Mouse (Mus musculus) neural tube, embryonic 12.5 days (tissue): Measurements from ENCODE around the gene A3galt2. TPM values are rescaled to one million over a fixed set of nuclear protein-coding genes. Genes with fewer than 3 reads are reported as not detected.

Source experiments
- ATAC-seq: fragments of 200-750 bp; cut with Nextera tagmentation; 2 replicates; pipeline ENCODE4 v1.8.0; 2017; ENCODE audit warnings: low read depth, mild to moderate bottlenecking, moderate TSS enrichment, moderate library complexity; ENCODE audit not compliant: low FRiP score
- H3K27ac ChIP-seq: fragments of 300-500 bp; sonication (generic); 2 replicates; pipeline ENCODE4 v1.5.1; 2016
- H3K27me3 ChIP-seq: fragments of 300-500 bp; sonication (generic); replicated peaks from 2 replicates; pipeline ENCODE4 v1.6.1; 2016; ENCODE audit warnings: mild to moderate bottlenecking
- H3K36me3 ChIP-seq: fragments of 300-500 bp; sonication (generic); 2 replicates; pipeline ENCODE4 v1.6.1; 2016; ENCODE audit warnings: mild to moderate bottlenecking
- H3K4me1 ChIP-seq: fragments of 300-500 bp; sonication (generic); 2 replicates; pipeline ENCODE4 v1.6.1; 2016
- H3K4me2 ChIP-seq: fragments of 300-500 bp; sonication (generic); replicated peaks from 2 replicates; pipeline ENCODE4 v1.6.1; 2016; ENCODE audit warnings: mild to moderate bottlenecking
- H3K4me3 ChIP-seq: fragments of 300-500 bp; sonication (generic); 2 replicates; pipeline ENCODE4 v1.5.1; 2016
- H3K9ac ChIP-seq: fragments of 300-500 bp; sonication (generic); 2 replicates; pipeline ENCODE4 v1.6.1; 2016; ENCODE audit warnings: mild to moderate bottlenecking
- H3K9me3 ChIP-seq: fragments of 300-500 bp; sonication (generic); 2 replicates; pipeline ENCODE4 v1.6.1; 2016; ENCODE audit warnings: mild to moderate bottlenecking
- WGBS: fragments of 180-500 bp; shearing (Covaris S2); methylation state at CpG from one replicate; pipeline ENCODE4 v1.1.7; 2016; 5-methylcytosine and 5-hydroxymethylcytosine counted together
- polyA plus RNA-seq: library from polyadenylated mRNA; unstranded; fragments of >200 nt; fragmentation: Nextera tagmentation; extraction: Ambion mirVana; gene quantifications from 2 replicates; pipeline ENCODE4 v1.2.1, GENCODE M21; 2016

A3galt2 gene
- polyA plus RNA-seq: 0.46 and 0.54 TPM in 2 replicates

DNA sequence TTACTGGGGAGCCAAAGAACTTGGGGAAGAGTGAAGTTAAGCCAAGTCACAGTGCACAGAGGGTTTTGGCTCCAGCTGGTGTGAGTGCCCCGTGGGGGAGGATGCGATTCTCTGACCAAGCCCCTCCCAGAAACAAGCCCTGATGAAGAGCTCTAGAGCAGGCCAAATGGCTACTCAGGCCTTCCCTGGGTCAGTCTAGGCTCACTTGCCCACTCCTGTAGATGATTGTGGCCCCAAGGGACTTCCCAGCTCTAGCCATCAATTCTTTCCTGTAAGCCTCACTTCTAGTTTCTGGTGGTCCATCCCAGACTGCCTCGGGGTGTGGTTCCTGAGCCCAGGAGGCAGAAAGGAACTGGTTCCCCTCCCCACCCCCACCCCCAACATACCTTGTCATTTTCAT, at the start of gene A3galt2:
Gene A3galt2 (plus strand): TSS at position 301 of the 400 bp plus-strand sequence.
- no peaks in the 10 kb centered on the region for H3K4me1 ChIP-seq
- no peak for ATAC-seq
- H3K9me3 ChIP-seq: no peaks in the 10 kb centered on the region
- no peak within 1 kb of the TSS for H3K4me3 ChIP-seq
- no peaks in the 10 kb centered on the region for H3K27me3 ChIP-seq
- no peak within 1 kb of the TSS; the same call in 1 of the 2 replicates for H3K9ac ChIP-seq
- H3K4me2 ChIP-seq: no peak within 1 kb of the TSS
- H3K36me3 ChIP-seq: peaks cover 41% of the 10 kb centered on the region
- WGBS: 74% methylated on average over 3 of the region's 3 CpGs
- H3K27ac ChIP-seq: no peak within 1 kb of the TSS

DNA sequence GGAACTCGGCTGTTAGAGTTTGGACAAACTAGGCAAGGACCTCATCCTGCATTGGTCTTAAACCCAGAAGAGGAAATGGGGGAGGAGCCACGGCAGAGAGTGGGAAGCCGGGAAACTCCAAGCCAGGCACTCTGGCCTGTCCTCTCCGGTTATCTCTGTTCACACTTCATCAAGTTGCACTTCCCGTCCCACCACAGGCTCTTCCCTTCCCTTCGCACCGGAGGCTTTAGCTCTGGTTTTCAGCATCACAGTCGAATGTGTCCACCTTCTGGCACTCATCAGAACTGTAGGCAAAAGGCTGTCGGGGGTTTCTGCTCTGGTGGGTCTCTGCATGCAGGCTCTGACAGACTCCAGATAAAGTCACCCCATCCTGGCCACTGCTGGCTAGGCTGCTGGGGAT, 48.5 kb upstream of the A3galt2 start:
- 38% methylated on average over 9 of the region's 9 CpGs for WGBS
- H3K27ac ChIP-seq: no peak overlapping the region
- peaks cover 17% of the 10 kb centered on the region for H3K36me3 ChIP-seq
- H3K9me3 ChIP-seq: no peaks in the 10 kb centered on the region
- H3K27me3 ChIP-seq: no peaks in the 10 kb centered on the region
- no peak for ATAC-seq
- no peak overlapping the region for H3K4me2 ChIP-seq
- H3K4me1 ChIP-seq: peaks cover 9% of the 10 kb centered on the region
- no peak overlapping the region for H3K9ac ChIP-seq
- H3K4me3 ChIP-seq: no peak overlapping the region

DNA sequence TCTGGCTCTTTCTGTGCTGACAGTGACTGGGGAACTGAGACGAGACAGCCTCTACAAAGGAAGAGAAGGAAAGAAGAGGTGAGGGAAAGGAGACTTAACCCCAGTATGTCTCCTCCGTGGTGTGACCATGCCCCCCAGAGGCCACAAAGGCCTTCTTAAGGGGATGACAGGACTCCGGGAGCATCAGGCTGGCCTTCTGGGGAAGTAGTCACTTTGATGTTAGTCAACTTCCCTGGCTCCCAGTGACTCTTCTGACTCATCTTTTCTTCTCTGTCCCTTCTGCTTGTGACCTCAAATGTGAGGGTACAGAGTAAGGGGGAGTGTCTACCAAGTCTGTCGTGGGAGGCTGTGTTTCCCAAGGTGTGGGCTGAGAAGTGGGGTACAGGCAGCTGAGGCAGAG, 47.8 kb upstream of the A3galt2 start:
- no peak overlapping the region for H3K27ac ChIP-seq
- no peak overlapping the region for H3K4me3 ChIP-seq
- no peak for ATAC-seq
- no peak overlapping the region for H3K9ac ChIP-seq
- H3K4me1 ChIP-seq: peaks cover 16% of the 10 kb centered on the region
- peaks cover 17% of the 10 kb centered on the region for H3K36me3 ChIP-seq
- WGBS: 56% methylated on average over 4 of the region's 4 CpGs
- no peaks in the 10 kb centered on the region for H3K27me3 ChIP-seq
- no peaks in the 10 kb centered on the region for H3K9me3 ChIP-seq
- H3K4me2 ChIP-seq: no peak overlapping the region

DNA sequence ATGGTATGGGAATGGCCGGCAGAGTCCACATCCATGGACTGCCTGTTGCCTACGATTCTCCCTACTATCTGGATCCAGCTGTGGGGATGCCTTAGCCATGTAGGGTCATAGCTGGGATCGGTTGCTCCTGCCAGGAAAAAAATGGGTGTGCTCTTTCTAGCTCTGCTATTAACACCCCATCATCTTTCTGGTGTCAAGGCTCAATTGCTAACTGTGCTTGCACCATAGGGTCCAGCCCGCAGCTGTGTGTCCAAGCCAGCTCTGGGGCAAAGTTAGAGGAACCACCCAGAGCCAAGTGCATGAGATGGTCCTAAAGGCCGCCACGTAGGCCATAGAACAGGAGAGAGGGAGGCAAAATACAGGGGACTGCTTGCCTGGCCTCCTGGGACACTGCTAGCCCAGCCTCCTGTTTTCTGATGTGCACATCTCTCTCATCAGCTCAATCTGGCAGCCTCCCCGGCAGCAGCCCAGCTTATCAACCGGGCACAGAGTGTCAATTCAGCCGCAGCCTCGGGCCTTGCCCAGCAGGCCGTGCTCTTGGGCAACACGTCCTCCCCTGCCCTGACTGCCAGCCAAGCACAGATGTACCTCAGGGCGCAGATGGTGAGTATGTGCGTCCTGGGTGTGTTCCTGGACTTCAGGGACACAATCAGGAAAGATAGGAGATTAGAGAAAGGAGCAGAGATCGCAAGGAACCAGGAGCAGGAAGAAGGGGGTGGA, 45.9 kb upstream of the A3galt2 start:
- Histone ChIP-seq H3K27ac (no peak overlapping the region), H3K4me3 (no peak overlapping the region), H3K4me1 (peaks cover 24% of the 10 kb centered on the region), H3K9me3 (no peaks in the 10 kb centered on the region), H3K9ac (no peak overlapping the region), H3K4me2 (no peak overlapping the region), H3K27me3 (0 out of 2 replicates have a peak, but pooled peaks cover 2% of the 10 kb centered on the region), H3K36me3 (peaks cover 17% of the 10 kb centered on the region)
- no peak for ATAC-seq
- WGBS: 81% methylated on average over 15 of the region's 15 CpGs

DNA sequence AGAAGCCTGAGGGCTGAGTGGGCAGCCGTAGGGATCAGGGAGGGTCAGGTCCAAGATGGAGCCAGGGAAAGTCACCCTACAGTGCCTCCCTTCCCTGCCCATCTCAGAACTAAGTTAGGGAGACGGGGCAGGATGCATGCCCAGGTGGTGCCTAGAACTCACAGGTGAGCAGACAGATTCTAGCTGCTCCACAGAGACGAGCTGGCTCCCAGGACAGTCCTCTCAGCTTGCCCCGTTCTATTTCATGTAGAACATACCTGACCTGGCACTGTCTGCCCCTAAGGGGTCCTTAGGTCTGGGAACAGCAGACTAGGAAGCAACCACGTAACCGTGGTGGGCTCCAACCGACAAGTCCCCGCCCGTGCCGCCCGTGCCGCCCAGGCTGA, 45.4 kb upstream of the A3galt2 start:
- Histone ChIP-seq H3K4me3 (no peak overlapping the region), H3K36me3 (peaks cover 17% of the 10 kb centered on the region), H3K27me3 (0 out of 2 replicates have a peak, but pooled peaks cover 2% of the 10 kb centered on the region), H3K9ac (no peak overlapping the region), H3K4me2 (no peak overlapping the region), H3K4me1 (peaks cover 29% of the 10 kb centered on the region), H3K27ac (no peak overlapping the region), H3K9me3 (no peaks in the 10 kb centered on the region)
- no peak for ATAC-seq
- WGBS: 92% methylated on average over 12 of the region's 12 CpGs

DNA sequence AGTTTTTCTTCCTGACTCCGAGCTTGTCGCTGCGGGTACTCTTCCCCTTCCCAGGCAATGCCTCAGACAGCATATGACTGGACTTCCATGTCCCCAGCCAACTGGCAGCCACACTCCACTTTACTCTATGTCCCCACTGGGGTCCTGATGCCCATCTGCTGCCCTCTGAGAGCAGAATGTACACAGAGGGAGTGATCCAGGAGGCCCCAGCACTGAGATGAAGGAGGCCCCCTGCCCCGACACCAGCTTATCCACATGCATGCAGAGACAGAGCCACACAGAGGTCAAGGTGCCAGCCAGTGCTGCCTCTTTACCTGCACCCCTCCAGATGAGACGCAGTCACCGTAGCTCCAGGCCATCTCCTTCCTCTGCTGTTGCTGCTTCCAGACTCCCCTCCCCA, 44.9 kb upstream of the A3galt2 start:
- Histone ChIP-seq H3K4me3 (no peak overlapping the region), H3K27ac (no peak overlapping the region), H3K4me2 (no peak overlapping the region), H3K27me3 (0 out of 2 replicates have a peak, but pooled peaks cover 2% of the 10 kb centered on the region), H3K36me3 (peaks cover 17% of the 10 kb centered on the region), H3K9ac (no peak overlapping the region), H3K4me1 (peaks cover 35% of the 10 kb centered on the region), H3K9me3 (no peaks in the 10 kb centered on the region)
- 81% methylated on average over 6 of the region's 6 CpGs for WGBS
- ATAC-seq: no peak

DNA sequence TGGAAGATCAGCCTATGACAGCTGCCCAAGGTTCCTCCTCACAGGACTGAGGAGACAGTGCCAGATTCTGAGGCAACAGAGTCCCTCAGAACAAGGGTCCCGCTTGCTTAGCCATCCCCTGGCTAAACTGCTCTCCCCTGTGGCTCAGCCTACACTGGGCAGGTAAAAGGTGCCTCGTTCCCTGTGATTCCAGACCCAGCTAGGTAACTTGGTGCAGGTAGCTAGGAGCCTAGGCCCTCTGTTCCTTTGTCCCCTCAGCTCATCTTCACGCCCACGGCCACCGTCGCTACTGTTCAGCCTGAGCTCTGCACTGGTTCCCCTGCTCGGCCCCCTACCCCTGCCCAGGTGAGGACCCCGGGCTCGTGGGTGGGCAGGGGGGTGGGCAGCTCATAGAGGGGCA, 44.4 kb upstream of the A3galt2 start:
- no peak overlapping the region for H3K4me3 ChIP-seq
- H3K4me1 ChIP-seq: peaks cover 40% of the 10 kb centered on the region
- H3K9ac ChIP-seq: no peak overlapping the region
- no peak overlapping the region for H3K27ac ChIP-seq
- H3K9me3 ChIP-seq: no peaks in the 10 kb centered on the region
- 0 out of 2 replicates have a peak, but pooled peaks cover 2% of the 10 kb centered on the region for H3K27me3 ChIP-seq
- peaks cover 17% of the 10 kb centered on the region for H3K36me3 ChIP-seq
- H3K4me2 ChIP-seq: 0 out of 2 replicates have a peak overlapping the region, but pooled peaks have one; percentile 55
- 79% methylated on average over 9 of the region's 9 CpGs for WGBS
- ATAC-seq: no peak

DNA sequence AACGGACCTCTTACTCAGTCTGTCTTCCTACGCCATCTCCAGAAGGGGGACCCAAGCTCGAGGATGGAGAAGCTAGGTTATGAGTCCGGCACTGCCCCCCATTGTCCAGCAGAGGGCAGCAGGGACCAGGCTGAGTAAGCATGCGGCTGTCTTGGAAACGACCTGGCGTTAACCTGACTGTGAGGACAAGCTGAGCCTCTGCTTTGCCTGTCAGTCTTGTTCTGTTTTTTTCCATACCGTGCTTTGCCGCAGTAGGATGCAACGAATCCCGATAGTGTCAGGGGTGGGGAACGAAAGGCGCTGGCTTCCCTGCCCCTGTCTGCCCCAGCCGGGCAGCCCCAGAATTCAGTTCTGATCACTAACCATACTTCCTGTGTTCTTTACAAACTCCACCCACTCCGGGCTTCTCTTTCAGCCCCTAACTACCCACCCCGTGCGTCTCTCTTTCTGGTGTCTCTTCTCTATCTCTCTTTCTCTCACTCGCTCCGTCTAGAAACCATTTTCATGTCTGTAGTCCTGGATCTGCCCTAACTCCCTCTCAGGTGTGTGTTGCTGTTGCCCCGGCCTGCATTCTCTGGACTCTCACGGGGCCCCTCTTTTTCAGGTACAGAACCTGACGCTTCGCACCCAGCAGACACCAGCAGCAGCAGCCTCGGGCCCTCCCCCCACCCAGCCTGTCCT, 43.6 kb upstream of the A3galt2 start:
- Histone ChIP-seq H3K27me3 (0 out of 2 replicates have a peak, but pooled peaks cover 2% of the 10 kb centered on the region), H3K4me2 (peak overlapping the region; percentile 55), H3K36me3 (peaks cover 17% of the 10 kb centered on the region), H3K9ac (peak overlapping the region; percentile 35; the same call in 1 of the 2 replicates), H3K4me3 (no peak overlapping the region), H3K4me1 (peaks cover 48% of the 10 kb centered on the region), H3K27ac (no peak overlapping the region), H3K9me3 (no peaks in the 10 kb centered on the region)
- peak; percentile 26 for ATAC-seq
- WGBS: 9% methylated on average over 24 of the region's 24 CpGs

DNA sequence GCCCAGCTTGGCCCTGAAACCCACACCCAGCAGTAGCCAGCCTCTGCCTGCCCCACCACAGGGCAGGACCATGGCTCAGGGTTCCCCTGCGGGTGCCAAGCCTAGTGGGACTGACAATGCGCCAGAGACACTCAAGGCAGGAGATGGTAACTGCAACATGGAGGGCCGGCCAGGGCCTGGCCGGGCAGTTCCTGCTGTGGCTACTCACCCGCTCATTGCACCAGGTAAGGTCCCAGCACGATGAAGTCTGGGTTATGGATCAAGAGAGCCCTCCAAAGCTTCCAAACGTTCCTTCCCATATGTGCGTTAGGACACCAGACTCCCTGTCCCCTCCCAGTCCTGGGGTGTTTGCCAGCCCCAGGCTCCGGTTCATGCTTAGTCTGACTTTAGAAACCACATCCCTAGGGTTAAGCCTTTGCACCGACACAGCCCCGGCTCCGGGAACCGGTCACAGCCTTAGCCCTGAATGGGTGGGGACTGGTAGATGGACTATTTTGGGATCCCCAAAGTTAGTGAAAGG, 43.0 kb upstream of the A3galt2 start:
- no peak for ATAC-seq
- peaks cover 17% of the 10 kb centered on the region for H3K36me3 ChIP-seq
- 0 out of 2 replicates have a peak, but pooled peaks cover 2% of the 10 kb centered on the region for H3K27me3 ChIP-seq
- no peaks in the 10 kb centered on the region for H3K9me3 ChIP-seq
- no peak overlapping the region for H3K4me3 ChIP-seq
- H3K27ac ChIP-seq: no peak overlapping the region
- WGBS: 64% methylated on average over 13 of the region's 13 CpGs
- peak overlapping the region; percentile 35; the same call in 1 of the 2 replicates for H3K9ac ChIP-seq
- H3K4me2 ChIP-seq: peak overlapping the region; percentile 55
- H3K4me1 ChIP-seq: peaks cover 51% of the 10 kb centered on the region

DNA sequence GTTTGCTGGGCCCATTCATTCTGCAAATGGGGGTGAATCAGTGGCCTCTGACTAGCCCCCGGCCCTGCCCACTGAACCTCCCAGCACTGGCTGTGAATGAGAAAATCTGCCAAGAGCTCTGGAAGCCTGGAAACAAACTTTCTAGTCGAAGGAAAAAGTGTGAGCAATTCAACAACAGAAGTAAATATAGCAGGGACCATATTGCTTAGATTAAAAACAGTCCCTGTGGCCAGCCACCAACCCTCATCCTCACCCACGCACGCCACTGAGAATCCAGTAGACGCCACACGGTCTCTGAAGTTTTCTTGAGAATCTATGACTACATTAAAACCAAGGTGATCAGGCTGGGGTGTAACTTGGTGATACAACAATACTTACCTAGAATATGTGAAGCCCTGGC, 42.2 kb upstream of the A3galt2 start:
- Histone ChIP-seq H3K4me2 (no peak overlapping the region), H3K4me1 (peaks cover 58% of the 10 kb centered on the region), H3K9me3 (no peaks in the 10 kb centered on the region), H3K27me3 (0 out of 2 replicates have a peak, but pooled peaks cover 2% of the 10 kb centered on the region), H3K27ac (no peak overlapping the region), H3K9ac (no peak overlapping the region), H3K36me3 (peaks cover 13% of the 10 kb centered on the region), H3K4me3 (no peak overlapping the region)
- ATAC-seq: no peak
- WGBS: 84% methylated on average over 6 of the region's 6 CpGs

DNA sequence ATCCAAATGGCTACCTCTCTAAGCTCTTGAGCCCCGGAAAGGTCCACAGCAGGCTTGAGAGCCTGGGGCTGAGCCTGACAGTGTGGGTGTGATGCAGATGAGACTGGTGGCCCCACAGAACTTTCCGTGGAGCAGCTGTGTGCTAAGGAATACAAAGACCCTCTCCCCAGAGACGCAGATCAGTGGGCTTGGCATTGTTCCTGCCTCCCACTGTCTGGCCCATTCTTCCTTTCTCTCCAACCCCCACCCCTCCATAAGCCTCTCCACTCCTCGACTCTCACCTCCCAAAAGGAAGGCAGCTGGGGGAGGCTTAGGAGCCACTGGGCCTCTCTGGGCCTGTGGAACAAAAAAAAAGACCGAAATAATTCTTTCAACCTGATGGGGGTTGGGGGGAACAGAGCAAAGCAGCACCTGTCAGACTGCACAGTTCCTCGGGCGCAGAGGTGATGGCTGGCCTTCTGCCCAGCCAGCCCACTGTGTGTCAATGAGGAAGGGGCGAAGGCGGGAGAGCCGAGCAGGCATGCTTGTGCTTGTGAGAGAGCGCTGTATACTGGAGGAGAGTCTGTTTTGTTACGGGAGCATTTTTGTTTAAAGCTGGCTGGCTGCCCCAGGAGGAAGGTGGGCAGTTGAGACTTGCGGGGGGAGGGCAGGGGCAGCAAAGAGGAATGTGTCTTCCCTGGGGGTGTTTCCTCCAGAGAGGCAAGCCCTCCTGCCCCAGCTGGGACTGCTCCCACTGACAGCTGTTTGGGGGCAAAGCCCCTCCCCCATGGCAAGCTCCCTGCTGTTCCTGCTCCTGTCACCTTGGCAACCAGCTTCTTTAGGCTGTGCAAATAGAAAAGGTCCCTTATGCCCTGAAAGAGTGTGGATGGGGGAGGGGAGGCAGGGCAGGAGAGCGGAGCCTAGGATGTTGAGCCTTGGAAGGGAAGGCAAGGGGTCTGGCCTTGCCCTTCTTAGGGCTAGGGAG, 39.6 kb upstream of the A3galt2 start:
- ATAC-seq: peak; percentile 89
- WGBS: 2% methylated on average over 14 of the region's 14 CpGs
- Histone ChIP-seq H3K27ac (peak overlapping the region; percentile 99), H3K9me3 (no peaks in the 10 kb centered on the region), H3K4me2 (peak overlapping the region; percentile 52), H3K9ac (peak overlapping the region; percentile 42), H3K27me3 (0 out of 2 replicates have a peak, but pooled peaks cover 2% of the 10 kb centered on the region), H3K4me3 (no peak overlapping the region), H3K4me1 (peaks cover 80% of the 10 kb centered on the region), H3K36me3 (no peaks in the 10 kb centered on the region; the same call in 1 of the 2 replicates)
